Mouse (Mus musculus) kidney, postnatal 25 days (tissue): ENCODE data around the gene Atxn3.
"Not testable (repeated sequence)": the region's sequence is repeated elsewhere in the genome, so short reads cannot be mapped to it uniquely, and the experiment has no call there.

ENCODE experiments used
- DNase-seq, 2 experiments: peaks; one replicate each; pipeline ENCODE4 v3.0.0; 2021; ENCODE audit warnings: mixed read lengths in 2 of 2

Gene Atxn3

DNA sequence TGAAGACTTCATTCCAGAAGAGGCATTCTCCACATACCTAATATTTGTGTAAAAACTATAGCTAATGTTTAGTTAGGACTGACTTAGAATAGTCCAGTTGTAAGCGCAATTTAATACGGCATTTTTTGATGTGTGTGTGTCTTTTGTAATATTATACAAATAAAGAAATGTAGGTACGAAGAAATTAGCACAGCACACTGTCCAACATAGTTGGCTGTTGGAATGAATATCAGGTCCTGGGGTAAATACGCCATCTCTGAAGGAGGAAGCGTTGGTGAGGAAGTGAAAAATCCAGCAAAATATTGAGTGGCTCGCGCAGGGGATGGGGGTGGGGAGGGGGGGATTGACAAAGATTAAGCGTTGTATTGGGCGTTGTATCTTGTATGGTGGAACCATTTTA is 510 bp upstream of the Atxn3 start:
- DNase-seq = no peak

- no peak for DNase-seq
Observed at GRCm38 (mm10) chr12:101957079-101957941, 736 bp downstream of the Atxn3 start.

DNA sequence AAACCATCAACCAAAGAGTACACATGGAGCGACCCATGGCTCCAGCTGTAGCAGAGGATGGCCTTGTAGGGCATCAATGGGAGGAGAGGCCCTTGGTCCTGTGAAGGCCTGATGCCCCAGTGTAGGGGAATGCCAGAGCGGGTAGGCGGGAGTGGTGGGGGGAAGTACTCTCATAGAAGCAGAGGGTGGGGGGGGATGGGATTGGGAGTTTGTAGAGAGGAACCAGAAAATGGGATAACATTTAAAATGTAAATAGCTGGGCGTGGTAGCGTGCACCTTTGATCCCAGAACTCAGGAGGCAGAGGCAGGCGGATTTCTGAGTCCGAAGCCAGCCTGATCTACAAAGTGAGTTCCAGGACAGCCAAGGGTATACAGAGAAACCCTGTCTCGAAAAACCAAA is 2.2 kb downstream of the Atxn3 start:
- DNase-seq = not testable (repeated sequence)

DNA sequence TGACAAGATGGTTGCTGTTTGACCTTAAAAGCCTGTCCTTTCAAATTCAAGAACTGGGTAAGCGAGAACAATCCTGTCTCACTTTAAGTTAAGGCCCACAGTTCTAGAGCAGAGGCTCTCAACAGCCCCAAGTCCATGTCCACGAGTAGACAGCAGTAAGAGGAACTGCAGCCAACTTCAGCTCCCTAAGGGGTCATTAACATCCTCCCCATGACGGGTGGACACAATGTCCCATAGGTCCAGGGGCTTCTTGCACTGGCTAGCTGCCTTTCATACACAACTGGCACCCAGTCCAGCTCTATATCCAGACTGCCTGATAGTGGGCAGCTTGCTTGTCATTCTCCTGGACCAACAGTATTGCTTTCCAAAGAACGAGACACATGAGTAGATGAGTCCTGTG is 9.2 kb downstream of the Atxn3 start:
- no peak for DNase-seq

- DNase-seq = no peak
Observed at GRCm38 (mm10) chr12:101947986-101948385, 10.1 kb downstream of the Atxn3 start.

DNA sequence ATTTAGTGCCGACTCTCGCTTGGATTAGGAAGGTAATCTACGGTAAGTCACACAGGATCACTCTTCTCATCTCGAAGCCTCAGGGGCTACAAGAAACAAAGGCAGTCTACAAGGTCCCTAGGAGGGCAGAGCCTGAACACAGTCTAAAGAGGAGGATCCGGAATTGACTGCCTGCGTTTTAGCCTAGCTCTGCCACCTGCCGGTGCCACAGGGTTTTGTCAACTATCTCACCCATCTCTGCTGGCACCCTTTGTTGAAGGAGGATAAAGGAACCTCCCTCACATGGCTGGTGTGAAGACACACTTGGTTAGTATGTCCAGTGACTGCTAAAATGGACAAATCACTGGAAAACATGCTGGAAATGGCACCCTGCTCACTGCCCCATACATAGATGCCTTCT is 20.5 kb downstream of the Atxn3 start:
- DNase-seq = no peak

DNA sequence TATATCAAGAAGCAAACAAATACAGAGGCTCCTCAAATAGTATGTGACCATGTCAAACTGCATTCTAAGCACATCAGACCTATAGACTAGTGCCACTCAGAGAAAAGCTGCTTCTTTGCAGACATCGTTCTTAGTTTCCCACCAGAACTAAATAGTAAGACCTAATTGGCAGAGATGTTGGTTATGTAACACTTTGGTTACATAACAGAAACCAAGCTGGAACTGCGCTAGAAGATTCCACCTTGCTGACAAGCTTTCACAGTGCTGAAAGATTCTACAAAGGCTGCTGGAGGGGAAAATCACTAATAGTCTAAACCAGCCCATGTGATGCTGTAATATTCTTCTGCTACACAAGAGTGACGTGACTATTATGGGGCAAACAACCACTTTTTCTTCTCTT is 22.8 kb downstream of the Atxn3 start:
- no peak for DNase-seq

GRCm38 (mm10) chr12:101928423-101928822 is 29.6 kb downstream of the Atxn3 start:
- DNase-seq = no peak

DNA sequence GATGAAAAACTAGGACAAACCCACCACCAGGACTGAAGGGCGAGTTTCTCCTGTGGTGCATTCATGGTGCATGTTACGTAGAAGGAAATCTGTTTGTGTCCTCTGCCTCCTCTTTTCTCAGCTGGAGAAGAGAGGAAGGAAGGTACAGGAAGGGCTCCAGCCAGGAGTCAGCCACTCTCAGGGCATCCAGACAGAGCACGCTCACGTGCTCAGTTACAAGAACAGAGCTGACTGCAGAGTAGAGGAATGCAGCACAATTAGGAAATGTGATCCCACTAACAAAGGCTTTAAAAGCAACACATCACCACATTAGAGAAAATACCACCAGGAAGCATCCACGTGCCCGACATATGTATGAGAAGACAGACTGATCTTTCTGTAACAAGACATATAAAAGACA is 35.7 kb downstream of the Atxn3 start:
- DNase-seq = no peak

- DNase-seq = no peak
Observed at GRCm38 (mm10) chr12:101919847-101920246, 38.2 kb downstream of the Atxn3 start.

- no peak for DNase-seq
Observed at GRCm38 (mm10) chr12:101917165-101917564, 40.9 kb downstream of the Atxn3 start.

DNA sequence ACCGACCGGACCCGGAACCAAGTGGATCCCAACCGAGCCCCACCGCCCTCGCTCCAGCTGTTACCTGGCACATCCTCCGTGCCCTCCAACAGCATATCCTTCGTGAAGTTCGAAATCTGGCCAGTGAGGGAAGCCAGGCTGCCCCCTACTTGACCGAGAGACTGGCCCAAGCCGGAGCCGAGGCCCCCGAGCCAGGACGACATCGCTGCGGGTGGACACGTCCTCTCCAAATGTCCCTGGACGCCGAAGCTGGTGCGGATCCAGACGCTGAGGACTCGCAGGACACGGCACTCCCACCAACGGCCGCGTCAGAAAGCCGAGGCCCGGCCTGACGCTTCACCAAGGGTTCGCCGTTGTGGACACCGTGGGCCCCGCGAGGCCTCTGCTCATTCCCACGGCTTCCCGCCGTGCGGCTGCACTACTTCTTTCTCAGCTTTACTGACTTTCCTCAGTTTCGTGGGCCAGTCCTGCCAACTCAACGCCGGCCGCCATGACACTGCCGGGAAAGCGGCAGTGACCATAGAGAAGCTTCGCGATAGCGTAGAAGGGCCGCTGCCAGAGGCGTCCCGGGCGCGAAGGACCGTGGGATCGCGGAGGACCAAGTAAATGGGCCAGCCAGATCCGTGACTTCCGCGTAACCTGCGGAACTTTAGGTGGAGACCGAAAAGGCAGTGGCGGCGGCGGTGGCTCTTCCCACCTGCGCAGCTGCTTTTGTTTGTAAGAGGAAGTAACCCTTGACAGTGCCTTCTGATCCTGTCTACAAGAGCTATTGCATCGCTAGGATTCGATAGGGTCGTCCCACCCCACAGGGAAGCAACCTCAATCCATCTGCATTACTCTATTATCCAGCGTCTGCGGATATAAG is 45.2 kb downstream of the Atxn3 start, which contains the start of gene Trip11:
TSS of gene Trip11 (minus strand) at position 642 of the 865 bp plus-strand sequence.
- peak; percentile 94 to 96 for DNase-seq

DNA sequence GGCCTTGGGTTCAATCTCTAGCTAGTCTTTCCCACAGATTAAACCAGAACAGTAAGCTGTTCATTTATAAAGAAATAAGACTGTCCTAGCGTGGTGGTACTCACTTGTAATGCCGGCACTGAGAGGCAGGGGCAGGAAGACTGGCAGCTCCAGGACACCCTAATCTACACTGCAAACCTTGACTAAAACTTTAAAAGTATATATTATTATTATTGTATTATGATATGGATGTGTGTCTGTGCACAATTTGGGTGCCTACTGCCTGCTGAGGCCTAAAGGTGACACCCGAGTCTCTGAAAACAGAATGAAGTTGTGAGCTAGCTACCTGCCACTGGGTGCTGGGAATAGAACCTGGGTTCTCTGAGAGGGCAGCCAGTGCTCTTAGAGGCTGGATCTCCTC is 46.7 kb downstream of the Atxn3 start:
- no peak for DNase-seq

DNA sequence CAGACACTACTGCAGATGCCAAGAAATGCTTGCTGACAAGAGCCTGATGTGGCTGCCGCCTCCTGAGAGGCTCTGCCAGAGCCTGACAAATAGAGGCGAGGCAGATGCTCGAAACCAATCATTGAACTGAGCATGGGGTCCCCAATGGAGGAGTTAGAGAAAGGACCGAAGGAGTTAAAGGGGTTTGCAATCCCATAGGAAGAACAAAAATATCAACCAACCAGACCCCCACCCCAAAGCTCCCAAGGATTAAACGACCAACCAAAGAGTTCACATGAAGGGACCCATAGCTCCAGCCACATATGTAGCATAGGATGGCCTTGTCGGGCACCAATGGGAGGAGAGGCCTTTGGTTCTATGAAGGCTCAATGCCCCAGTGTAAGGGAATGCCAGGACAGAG is 47.7 kb downstream of the Atxn3 start:
- no peak for DNase-seq

- DNase-seq = no peak
Observed at GRCm38 (mm10) chr12:101905817-101906216, 52.2 kb downstream of the Atxn3 start.

GRCm38 (mm10) chr12:101904906-101905305 is 53.1 kb downstream of the Atxn3 start:
- DNase-seq = no peak

DNA sequence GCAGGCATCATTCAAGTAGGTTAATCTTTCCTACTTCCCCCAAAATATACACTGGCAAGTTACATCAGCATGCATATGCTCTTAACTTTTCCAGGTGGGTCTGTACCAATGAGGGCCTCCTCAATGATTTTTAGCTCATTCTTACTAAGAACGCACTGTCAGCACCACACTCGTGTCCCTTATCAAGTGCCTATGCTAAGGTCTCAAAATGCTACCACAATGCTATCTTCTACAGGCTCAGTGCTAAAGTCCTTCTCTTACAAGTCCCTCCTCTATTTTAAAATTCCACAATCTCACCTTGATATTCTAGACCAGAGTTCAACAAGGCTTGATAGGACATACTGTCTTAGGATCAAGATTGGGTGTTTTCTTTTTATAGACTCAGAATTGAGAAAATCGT is 53.9 kb downstream of the Atxn3 start:
- no peak for DNase-seq

DNA sequence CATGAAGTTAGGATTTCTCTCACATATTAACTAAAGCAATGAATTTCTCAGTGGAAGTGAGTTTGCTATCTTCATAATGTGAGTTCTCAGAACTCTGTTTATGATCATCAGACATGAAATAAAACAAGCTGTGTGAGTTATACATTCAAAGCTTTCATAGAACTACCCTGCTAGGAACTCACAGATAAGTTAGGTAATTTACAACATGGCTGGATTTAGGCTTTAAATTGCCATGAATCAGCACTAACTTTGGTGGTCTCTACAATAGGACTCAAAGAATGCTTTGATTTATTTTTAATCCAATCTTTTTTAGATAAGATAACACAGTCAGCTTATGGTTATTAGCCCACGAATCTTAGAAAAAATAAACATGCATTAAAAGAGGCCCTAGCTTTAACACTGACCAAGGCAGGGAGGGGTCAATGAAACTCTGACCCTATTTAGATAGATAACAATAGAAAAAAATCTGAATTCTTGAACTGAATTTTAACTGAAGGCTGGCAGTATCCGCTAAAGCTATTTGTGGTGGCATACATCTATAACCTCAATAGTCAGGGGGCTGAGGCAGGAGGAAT is 58.3 kb downstream of the Atxn3 start:
- no peak for DNase-seq

GRCm38 (mm10) chr12:101898966-101899365 is 59.1 kb downstream of the Atxn3 start:
- no peak for DNase-seq

- no peak for DNase-seq
Observed at GRCm38 (mm10) chr12:101897113-101897512, 60.9 kb downstream of the Atxn3 start.

DNA sequence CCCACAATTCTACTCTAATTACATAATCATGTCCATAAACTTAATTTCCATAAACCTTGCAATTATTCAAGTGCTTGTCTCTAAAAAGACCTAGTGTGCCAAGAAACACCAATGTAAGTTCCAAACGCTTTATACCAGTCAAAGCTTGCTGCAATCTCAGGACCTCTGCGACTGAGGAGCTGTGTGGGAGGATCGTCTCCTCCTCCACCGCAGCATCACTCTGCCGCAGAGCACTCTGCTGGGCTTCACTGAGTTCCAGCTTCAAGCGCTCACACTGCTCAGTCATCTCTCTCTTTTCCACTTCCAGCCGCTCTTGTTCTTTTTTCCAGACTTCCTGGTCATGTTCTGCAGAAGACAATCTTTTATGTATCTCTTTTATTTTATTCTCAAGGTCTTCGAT is 64.8 kb downstream of the Atxn3 start:
- no peak for DNase-seq

DNA sequence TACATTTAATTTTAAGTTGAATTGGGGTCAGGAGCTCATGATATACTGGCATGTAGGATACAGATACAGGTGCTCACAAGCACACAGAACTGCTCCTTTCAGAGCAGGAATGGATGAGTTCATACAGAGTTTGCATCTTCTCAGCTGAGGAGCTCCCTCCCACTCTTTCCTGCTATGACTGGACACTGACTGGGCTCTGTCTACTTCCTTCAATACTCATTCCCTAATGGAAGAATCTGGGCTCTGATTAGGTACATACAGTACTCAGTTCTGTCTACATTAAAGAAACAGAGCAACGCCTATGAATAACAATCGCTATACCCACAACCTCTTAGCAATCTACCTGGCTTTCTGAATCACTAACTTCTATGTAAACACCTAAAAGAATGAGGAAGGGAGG is 65.2 kb downstream of the Atxn3 start:
- DNase-seq = no peak

DNA sequence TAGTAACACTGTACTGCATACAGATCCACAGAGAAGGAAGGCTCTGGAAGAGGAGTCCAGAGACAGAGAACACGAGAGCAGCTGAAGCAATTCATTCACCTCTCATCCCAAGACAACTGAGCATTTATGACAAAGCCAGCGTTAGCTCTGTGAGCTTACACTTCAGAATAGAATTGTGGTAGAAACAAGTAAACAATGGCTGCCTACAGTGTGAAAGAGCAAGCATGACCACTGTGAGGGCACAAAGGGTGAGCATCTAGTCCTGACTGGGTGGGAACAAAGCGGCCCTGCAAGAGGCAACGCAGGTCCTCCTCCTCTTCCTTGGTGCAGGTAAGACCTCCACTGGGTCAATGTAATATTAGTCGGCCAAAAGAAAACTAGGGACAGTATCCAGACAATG is 67.0 kb downstream of the Atxn3 start:
- no peak for DNase-seq

GRCm38 (mm10) chr12:101889351-101889750 is 68.7 kb downstream of the Atxn3 start:
- DNase-seq = peak; percentile 33 to 42
